Comparison of ENCODE assay signal across 29 mouse cellular contexts in the genomic region with DNA sequence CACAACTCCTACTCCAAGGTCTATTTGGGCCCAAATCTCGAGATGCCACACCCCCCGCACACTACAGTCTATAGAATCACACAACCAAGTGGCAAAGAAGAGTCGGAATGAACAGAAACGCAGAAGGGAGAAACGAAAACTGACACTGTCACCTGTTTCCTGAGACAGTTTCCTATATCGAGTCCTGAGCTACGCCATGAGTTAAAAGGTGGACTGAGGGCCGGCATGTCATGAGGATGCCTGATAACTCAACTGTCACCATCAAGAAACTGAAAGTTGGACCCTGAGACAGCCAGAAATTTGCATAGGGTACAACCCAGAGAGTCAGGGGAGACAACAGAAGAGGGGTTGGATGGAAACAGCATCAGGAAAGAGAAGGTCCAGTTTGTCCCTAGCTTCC.
"Had no signal": no experiment of that assay in that cellular context is flagged by ENCODE, and none has a peak within 500 bp of the region (broad histone marks: within the 10 kb centered on the region; RNA-seq: fewer than 3 reads in every experiment).

No protein-coding gene starts in this region.

- H3K9ac ChIP-seq: limb, embryonic 12.5 days; limb, embryonic 13.5 days; limb, embryonic 15.5 days; liver, embryonic 12.5 days; liver, embryonic 13.5 days; liver, embryonic 14.5 days; liver, embryonic 15.5 days; liver, postnatal 0 days; lung, embryonic 14.5 days; lung, embryonic 15.5 days; midbrain, embryonic 12.5 days; midbrain, embryonic 13.5 days; midbrain, embryonic 15.5 days had no signal

- H3K27me3 ChIP-seq: limb, embryonic 12.5 days; limb, embryonic 13.5 days; limb, embryonic 15.5 days; liver, embryonic 12.5 days; liver, embryonic 13.5 days; liver, embryonic 15.5 days; lung, embryonic 15.5 days; midbrain, embryonic 12.5 days; midbrain, embryonic 13.5 days; midbrain, embryonic 15.5 days had no signal

- H3K4me1 ChIP-seq: limb, embryonic 12.5 days; limb, embryonic 15.5 days; liver, embryonic 12.5 days; liver, embryonic 13.5 days; liver, embryonic 15.5 days; midbrain, embryonic 12.5 days; midbrain, embryonic 15.5 days had no signal

- H3K4me2 ChIP-seq: limb, embryonic 12.5 days; limb, embryonic 13.5 days; limb, embryonic 15.5 days; liver, embryonic 11.5 days; liver, embryonic 12.5 days; liver, embryonic 13.5 days; liver, embryonic 15.5 days; lung, embryonic 14.5 days; lung, embryonic 15.5 days; midbrain, embryonic 11.5 days; midbrain, embryonic 12.5 days; midbrain, embryonic 13.5 days; midbrain, embryonic 15.5 days had no signal

- DNase-seq: left cerebral cortex, postnatal 4 days; liver; liver, embryonic 13.5 days; liver, postnatal 0 days; lung, adult 18-20 months; lung, adult 2 months; lung, embryonic 14.5 days; lung, postnatal 10 days; lung, postnatal 14 days; lung, postnatal 36 days; lung, postnatal 4 days; midbrain, embryonic 14.5 days had no signal

- H3K9me3 ChIP-seq: limb, embryonic 10.5 days; limb, embryonic 12.5 days; limb, embryonic 13.5 days; limb, embryonic 15.5 days; liver, embryonic 12.5 days; liver, embryonic 13.5 days; liver, embryonic 15.5 days; lung, embryonic 15.5 days; midbrain, embryonic 10.5 days; midbrain, embryonic 12.5 days; midbrain, embryonic 13.5 days; midbrain, embryonic 15.5 days had no signal

- H3K4me3 ChIP-seq: limb, embryonic 10.5 days; limb, embryonic 12.5 days; limb, embryonic 13.5 days; limb, embryonic 15.5 days; liver, embryonic 12.5 days; liver, embryonic 13.5 days; liver, embryonic 15.5 days; lung, embryonic 15.5 days; megakaryocyte, embryonic 14.5 days; midbrain, embryonic 10.5 days; midbrain, embryonic 12.5 days; midbrain, embryonic 13.5 days; midbrain, embryonic 15.5 days; myocyte had no signal

- H3K36me3 ChIP-seq: limb, embryonic 10.5 days; limb, embryonic 12.5 days; limb, embryonic 13.5 days; limb, embryonic 15.5 days; liver, embryonic 12.5 days; liver, embryonic 13.5 days; liver, embryonic 15.5 days; lung, embryonic 15.5 days; midbrain, embryonic 10.5 days; midbrain, embryonic 12.5 days; midbrain, embryonic 13.5 days; midbrain, embryonic 15.5 days had no signal

- H3K27ac ChIP-seq: limb, embryonic 10.5 days; limb, embryonic 12.5 days; limb, embryonic 13.5 days; limb, embryonic 15.5 days; liver, embryonic 12.5 days; liver, embryonic 13.5 days; liver, embryonic 14.5 days; liver, embryonic 15.5 days; lung, embryonic 15.5 days; macrophage; midbrain, embryonic 10.5 days; midbrain, embryonic 12.5 days; midbrain, embryonic 13.5 days; midbrain, embryonic 15.5 days had no signal
